Mouse (Mus musculus) forebrain, embryonic 11.5 days (tissue): ENCODE measurements around the gene Tmem202. TPM values are rescaled to one million over a fixed set of nuclear protein-coding genes. Genes with fewer than 3 reads are reported as not detected.
A peak's percentile ranks its signal among the peaks of the same experiment; 100 is the strongest.

Source experiments
- ATAC-seq: fragments of 200-750 bp; cut with Nextera tagmentation; replicated peaks from 2 replicates; pipeline ENCODE4 v1.8.0; 2017; ENCODE audit warnings: moderate TSS enrichment; ENCODE audit not compliant: low FRiP score
- DNase-seq: peaks from one replicate; pipeline ENCODE4 v3.0.0-alpha.2; 2017; ENCODE audit warnings: low spot score
- H3K27ac ChIP-seq: fragments of 300-500 bp; sonication (generic); 2 replicates; pipeline ENCODE4 v1.5.1; 2014; ENCODE audit warnings: low read depth, low read length
- H3K27me3 ChIP-seq: fragments of 300-500 bp; sonication (generic); 2 replicates; pipeline ENCODE4 v1.6.1; 2014; ENCODE audit warnings: mild to moderate bottlenecking, low read length, mixed read lengths; ENCODE audit not compliant: control insufficient read depth, insufficient read depth
- H3K36me3 ChIP-seq: fragments of 300-500 bp; sonication (generic); 2 replicates; pipeline ENCODE4 v1.6.1; 2014; ENCODE audit warnings: mild to moderate bottlenecking, low read length, moderate library complexity, mixed read lengths; ENCODE audit not compliant: control insufficient read depth, insufficient read depth
- H3K4me1 ChIP-seq: fragments of 300-500 bp; sonication (generic); replicated peaks from 2 replicates; pipeline ENCODE4 v1.6.1; 2014; ENCODE audit warnings: low read length, mixed read lengths; ENCODE audit not compliant: control insufficient read depth, insufficient read depth
- H3K4me2 ChIP-seq: fragments of 300-500 bp; sonication (generic); 2 replicates; pipeline ENCODE4 v1.6.1; 2014; ENCODE audit warnings: low read depth, mild to moderate bottlenecking, low read length, moderate library complexity, mixed read lengths; ENCODE audit not compliant: severe bottlenecking
- H3K4me3 ChIP-seq: fragments of 300-500 bp; sonication (generic); 2 replicates; pipeline ENCODE4 v1.5.1; 2014; ENCODE audit warnings: low read depth, low read length
- H3K9ac ChIP-seq: fragments of 300-500 bp; sonication (generic); 2 replicates; pipeline ENCODE4 v1.6.1; 2014; ENCODE audit warnings: low read length
- H3K9me3 ChIP-seq: fragments of 300-500 bp; sonication (generic); 2 replicates; pipeline ENCODE4 v1.6.1; 2016; ENCODE audit warnings: low read length, mixed read lengths; ENCODE audit not compliant: control insufficient read depth
- WGBS: fragments of 180-500 bp; shearing (Covaris S2); extraction: QIAGEN DNeasy Blood & Tissue Kit; methylation state at CpG from one replicate; pipeline ENCODE4 v1.1.7; 2014; 5-methylcytosine and 5-hydroxymethylcytosine counted together
- polyA plus RNA-seq: library from polyadenylated mRNA; unstranded; fragments of >200 nt; fragmentation: Nextera tagmentation; extraction: Ambion mirVana; gene quantifications from 2 replicates; pipeline ENCODE4 v1.2.1, GENCODE M21; 2014

The Tmem202 gene
- polyA plus RNA-seq, 1 experiment from 2014 or later: not detected

GRCm38 (mm10) chr9:59567111-59567510 lies 27.5 kb upstream of the Tmem202 start:
- DNase-seq (peak; percentile 80), ATAC-seq (0 out of 2 replicates have a peak, but pooled peaks have one; percentile 46)
- H3K36me3 ChIP-seq: no peaks in the 10 kb centered on the region
- H3K4me3 ChIP-seq: no peak overlapping the region
- WGBS: 37% methylated on average over 6 of the region's 6 CpGs
- no peaks in the 10 kb centered on the region for H3K4me1 ChIP-seq
- H3K9me3 ChIP-seq: no peaks in the 10 kb centered on the region
- no peak overlapping the region for H3K4me2 ChIP-seq
- no peak overlapping the region for H3K9ac ChIP-seq
- no peak overlapping the region for H3K27ac ChIP-seq
- no peaks in the 10 kb centered on the region for H3K27me3 ChIP-seq

GRCm38 (mm10) chr9:59565600-59565999 lies 26.0 kb upstream of the Tmem202 start:
- Histone ChIP-seq H3K27ac (no peak overlapping the region), H3K36me3 (no peaks in the 10 kb centered on the region), H3K27me3 (no peaks in the 10 kb centered on the region), H3K4me1 (no peaks in the 10 kb centered on the region), H3K9ac (no peak overlapping the region), H3K9me3 (no peaks in the 10 kb centered on the region), H3K4me2 (no peak overlapping the region), H3K4me3 (no peak overlapping the region)
- WGBS: 29% methylated on average over 4 of the region's 4 CpGs
- DNase-seq: peak; percentile 80
- no peak for ATAC-seq

GRCm38 (mm10) chr9:59553719-59554118 lies 14.1 kb upstream of the Tmem202 start:
- no peaks in the 10 kb centered on the region; the same call in 1 of the 2 replicates for H3K36me3 ChIP-seq
- H3K27ac ChIP-seq: no peak overlapping the region
- H3K9ac ChIP-seq: no peak overlapping the region
- DNase-seq: no peak
- no peaks in the 10 kb centered on the region for H3K9me3 ChIP-seq
- ATAC-seq: no peak
- no peak overlapping the region for H3K4me3 ChIP-seq
- H3K4me1 ChIP-seq: no peaks in the 10 kb centered on the region
- H3K27me3 ChIP-seq: no peaks in the 10 kb centered on the region
- H3K4me2 ChIP-seq: no peak overlapping the region
- 90% methylated on average over 4 of the region's 4 CpGs for WGBS

- 86% methylated on average over 5 of the region's 5 CpGs for WGBS
- H3K36me3 ChIP-seq: no peaks in the 10 kb centered on the region
- no peaks in the 10 kb centered on the region for H3K9me3 ChIP-seq
- no peak overlapping the region for H3K27ac ChIP-seq
- H3K4me2 ChIP-seq: no peak overlapping the region
- no peak overlapping the region for H3K4me3 ChIP-seq
- DNase-seq (no peak), ATAC-seq (no peak)
- no peaks in the 10 kb centered on the region for H3K27me3 ChIP-seq
- H3K4me1 ChIP-seq: no peaks in the 10 kb centered on the region
- no peak overlapping the region for H3K9ac ChIP-seq
Observed at GRCm38 (mm10) chr9:59552610-59553009, 13.0 kb upstream of the Tmem202 start.

- DNase-seq (no peak), ATAC-seq (no peak)
- Histone ChIP-seq H3K4me3 (no peak overlapping the region), H3K9me3 (no peaks in the 10 kb centered on the region), H3K4me1 (no peaks in the 10 kb centered on the region), H3K9ac (no peak overlapping the region), H3K27me3 (0 out of 2 replicates have a peak, but pooled peaks cover 2% of the 10 kb centered on the region), H3K36me3 (no peaks in the 10 kb centered on the region), H3K27ac (no peak overlapping the region), H3K4me2 (no peak overlapping the region)
- 90% methylated on average over 3 of the region's 3 CpGs for WGBS
Observed at GRCm38 (mm10) chr9:59551620-59552031, 12.0 kb upstream of the Tmem202 start.

- Histone ChIP-seq H3K9ac (no peak overlapping the region), H3K27me3 (0 out of 2 replicates have a peak, but pooled peaks cover 2% of the 10 kb centered on the region), H3K27ac (no peak overlapping the region), H3K36me3 (no peaks in the 10 kb centered on the region), H3K4me2 (no peak overlapping the region), H3K9me3 (no peaks in the 10 kb centered on the region), H3K4me3 (no peak overlapping the region), H3K4me1 (no peaks in the 10 kb centered on the region)
- 90% methylated on average over 5 of the region's 5 CpGs for WGBS
- DNase-seq (no peak), ATAC-seq (no peak)
Observed at GRCm38 (mm10) chr9:59551017-59551416, 11.4 kb upstream of the Tmem202 start.

- Histone ChIP-seq H3K4me3 (no peak overlapping the region), H3K36me3 (no peaks in the 10 kb centered on the region), H3K9ac (no peak overlapping the region), H3K27me3 (0 out of 2 replicates have a peak, but pooled peaks cover 2% of the 10 kb centered on the region), H3K4me2 (no peak overlapping the region), H3K4me1 (no peaks in the 10 kb centered on the region), H3K27ac (no peak overlapping the region), H3K9me3 (no peaks in the 10 kb centered on the region)
- ATAC-seq (no peak), DNase-seq (no peak)
- 90% methylated on average over 4 of the region's 4 CpGs for WGBS
Observed at GRCm38 (mm10) chr9:59550077-59550476, 10.4 kb upstream of the Tmem202 start.

GRCm38 (mm10) chr9:59548961-59549487 lies 9.4 kb upstream of the Tmem202 start:
- DNase-seq: no peak
- H3K27ac ChIP-seq: no peak overlapping the region
- WGBS: 52% methylated on average over 2 of the region's 2 CpGs

GRCm38 (mm10) chr9:59547869-59548268 lies 8.2 kb upstream of the Tmem202 start:
- no peak for DNase-seq
- no peak overlapping the region for H3K27ac ChIP-seq
- H3K9ac ChIP-seq: no peak overlapping the region
- ATAC-seq: no peak
- no peaks in the 10 kb centered on the region for H3K9me3 ChIP-seq
- no peaks in the 10 kb centered on the region for H3K4me1 ChIP-seq
- 91% methylated on average over 1 of the region's 1 CpGs for WGBS
- 0 out of 2 replicates have a peak, but pooled peaks cover 2% of the 10 kb centered on the region for H3K27me3 ChIP-seq
- no peak overlapping the region for H3K4me2 ChIP-seq
- H3K4me3 ChIP-seq: no peak overlapping the region
- no peaks in the 10 kb centered on the region for H3K36me3 ChIP-seq

More at GRCm38 (mm10) chr9:59548961-59549487, 9.4 kb upstream of the Tmem202 start:
- H3K4me2 ChIP-seq: no peak overlapping the region
- no peak overlapping the region for H3K4me3 ChIP-seq
- H3K36me3 ChIP-seq: no peaks in the 10 kb centered on the region
- H3K9me3 ChIP-seq: no peaks in the 10 kb centered on the region
- ATAC-seq: no peak
- no peak overlapping the region for H3K9ac ChIP-seq
- no peaks in the 10 kb centered on the region for H3K4me1 ChIP-seq
- H3K27me3 ChIP-seq: 0 out of 2 replicates have a peak, but pooled peaks cover 2% of the 10 kb centered on the region
